Mouse (Mus musculus) lung, postnatal 0 days (tissue): ENCODE data around the gene Taar9.
"Not testable (repeated sequence)": the region's sequence is repeated elsewhere in the genome, so short reads cannot be mapped to it uniquely, and the experiment has no call there.

Experiments
- CTCF ChIP-seq: IDR thresholded peaks from 2 replicates; pipeline ENCODE4 v1.5.1; 2016; ENCODE audit warnings: antibody characterized with exemption, mild to moderate bottlenecking
- EP300 ChIP-seq: IDR thresholded peaks from 2 replicates; pipeline ENCODE4 v1.6.1; 2016; ENCODE audit warnings: antibody characterized with exemption, mild to moderate bottlenecking, control low read depth

GRCm38 (mm10) chr10:24101812-24102211, 7.5 kb downstream of the Taar9 start, which contains the start of gene Taar8c:
- not testable (repeated sequence) for TF ChIP-seq CTCF, EP300
